Mouse (Mus musculus): ENCODE results near the gene Xk.
"Not testable (repeated sequence)": the region's sequence is repeated elsewhere in the genome, so short reads cannot be mapped to it uniquely, and the experiment has no call there.

The Xk gene

DNA sequence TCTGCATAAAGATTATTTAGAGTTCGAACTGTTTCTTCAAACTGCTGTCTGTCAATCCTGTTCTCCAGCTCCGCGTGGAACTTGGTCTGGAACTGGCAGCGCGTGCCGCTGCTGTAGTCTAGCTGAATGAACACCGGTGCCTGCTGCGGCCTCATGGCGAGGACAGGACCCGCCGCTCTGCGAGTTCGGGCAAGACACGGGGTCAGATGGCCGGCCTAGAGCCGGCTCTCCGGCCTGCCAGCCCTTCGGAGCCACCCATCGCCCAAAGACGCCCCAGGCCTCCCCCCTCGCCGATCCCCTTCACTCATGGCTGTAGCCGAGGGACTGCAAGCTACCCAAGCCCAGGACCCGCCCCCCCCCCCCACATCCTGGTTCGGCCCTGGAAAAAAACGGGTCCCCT, 55.4 kb downstream of the Xk start:
- not testable (repeated sequence) for DNase-seq

DNA sequence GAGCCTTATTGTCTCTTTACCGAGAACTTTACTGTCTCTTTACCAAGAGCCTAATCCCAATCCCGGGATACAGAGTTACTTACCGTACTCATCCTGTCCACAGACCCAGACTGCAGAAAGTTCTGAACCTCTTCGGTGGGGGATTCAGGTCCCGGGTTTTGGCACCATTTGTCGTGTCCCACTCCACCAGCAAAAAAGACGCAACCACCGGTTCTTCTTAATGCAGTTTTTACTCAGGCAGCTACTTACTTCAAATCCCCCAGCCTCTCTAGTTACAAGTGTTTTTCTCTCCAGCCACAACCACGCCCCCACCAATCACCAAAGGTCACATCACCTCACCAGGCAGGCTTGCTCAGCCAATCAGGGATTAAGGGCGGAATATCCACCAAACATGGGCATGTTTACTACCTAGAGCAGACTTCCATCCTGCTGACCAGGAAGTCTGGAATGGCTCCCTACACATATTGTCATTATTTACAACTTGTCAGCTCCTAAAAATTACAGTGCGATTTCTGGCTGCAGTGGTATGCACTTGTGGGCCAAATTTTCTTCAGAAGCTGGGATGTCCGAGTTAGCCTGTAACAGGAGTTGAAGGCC, 59.9 kb downstream of the Xk start:
- DNase-seq, result not testable (repeated sequence)

DNA sequence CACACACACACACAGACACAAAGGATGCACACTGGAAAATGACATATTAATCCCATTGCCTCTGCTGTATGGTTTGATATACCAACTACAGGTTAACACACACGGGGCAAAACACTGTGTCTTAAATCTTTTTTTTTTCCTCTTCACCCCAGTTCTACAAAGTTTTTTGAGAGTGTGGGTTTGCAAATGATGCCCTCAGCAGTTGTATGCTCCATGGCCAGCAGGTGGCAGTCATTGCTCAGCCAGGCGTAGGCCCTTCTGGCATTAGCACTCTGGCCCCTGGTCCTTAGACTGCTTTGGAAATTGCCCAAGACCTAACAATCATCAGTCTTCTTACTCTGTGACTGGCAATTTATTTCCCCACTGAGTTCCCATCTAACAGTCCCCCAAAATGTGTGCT, 60.5 kb downstream of the Xk start:
- peak; percentile 48 for DNase-seq

DNA sequence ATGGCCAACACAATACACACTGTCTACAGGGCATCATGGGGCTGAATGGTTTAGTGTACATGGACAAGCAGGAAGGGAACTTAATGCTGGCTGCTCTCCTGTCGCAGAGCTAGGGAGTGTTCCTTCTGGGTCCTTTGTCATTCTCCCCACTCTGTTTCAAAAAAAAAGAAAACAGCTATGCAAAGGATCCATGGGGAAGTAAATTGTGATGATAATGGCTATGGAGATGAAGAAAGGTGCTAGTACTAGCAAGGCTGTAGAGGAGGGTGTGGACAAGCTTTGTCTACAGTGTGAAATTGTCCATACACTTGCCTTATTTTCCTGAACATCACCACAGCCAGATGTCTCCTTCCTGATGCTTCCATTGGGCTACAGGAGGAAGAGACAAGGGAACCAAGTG, 62.4 kb downstream of the Xk start:
- DNase-seq, result not testable (repeated sequence)

GRCm38 (mm10) chrX:9350327-9350726, 77.8 kb downstream of the Xk start, which contains the start of gene H2al1k:
Gene H2al1k (plus strand): TSS chrX:9350627.
- not testable (repeated sequence) for DNase-seq
